Comparison of ENCODE assay signal across 10 mouse cellular contexts in genomic region chr9:63956052-63956451, GRCm38 (mm10).
A peak's percentile ranks its signal among the peaks of the same experiment; 100 is the strongest.
DNase-seq lines count a peak whose midpoint lies in the region; ATAC-seq lines count a peak whose summit lies in the region.
"Had no signal": no experiment of that assay in that cellular context is flagged by ENCODE, and none has a peak within 500 bp of the region (broad histone marks: within the 10 kb centered on the region; RNA-seq: fewer than 3 reads in every experiment).

No protein-coding gene starts in this region.

- no peak overlapping the region for H3K4me3 ChIP-seq in heart, embryonic 11.5 days (ENCODE audit: low read depth, low read length)

- peaks cover 6% of the 10 kb centered on the region for H3K36me3 ChIP-seq in heart, embryonic 11.5 days (ENCODE audit: control insufficient read depth, insufficient read depth, low read length)
- no peaks in the 10 kb centered on the region for H3K36me3 ChIP-seq in splenic B cell, adult 2 months (ENCODE audit: control insufficient read depth, insufficient read depth, low read length, poor library complexity, severe bottlenecking)

- no peak overlapping the region for H3K9ac ChIP-seq in heart, embryonic 11.5 days (ENCODE audit: low read depth, low read length)

- peak; percentile 78 to 79 for DNase-seq in adrenal gland, adult 18-20 months (ENCODE audit: low spot score in 2 of 2)
- DNase-seq in adrenal gland, postnatal 4 days (ENCODE audit: low spot score in 2 of 2), result no peak
- peak; percentile 69 for DNase-seq in Muller cell, postnatal 12 days (ENCODE audit: inconsistent ontology term)
- peak; percentile 88 for DNase-seq in embryo, embryonic 10.5 days (ENCODE audit: low spot score)
- peak; percentile 53 for DNase-seq in layer of hippocampus, adult 9-11 months
- DNase-seq in splenic B cell, adult 2 months (ENCODE audit: low read depth, low spot score), result peak; percentile 74

- no peaks in the 10 kb centered on the region for H3K27me3 ChIP-seq in heart, embryonic 11.5 days (ENCODE audit: control insufficient read depth, insufficient read depth, low read length)
- H3K27me3 ChIP-seq in splenic B cell, adult 2 months (ENCODE audit: control insufficient read depth, insufficient read depth, low read length, poor library complexity, severe bottlenecking), result no peaks in the 10 kb centered on the region
- H3K27me3 ChIP-seq: Patski had no signal

- no peaks in the 10 kb centered on the region for H3K9me3 ChIP-seq in heart, embryonic 11.5 days (replicated peaks; ENCODE audit: control insufficient read depth, low read length)

- H3K27ac ChIP-seq in heart, embryonic 11.5 days (ENCODE audit: low read depth, low read length), result peak overlapping the region; percentile 73
- H3K27ac ChIP-seq: macrophage had no signal

- ATAC-seq in heart, embryonic 11.5 days (replicated peaks; ENCODE audit: insufficient number of reproducible peaks, low FRiP score, low TSS enrichment), result no peak
- ATAC-seq in megakaryocyte-erythroid progenitor cell, adult 5-6 weeks (replicated peaks; ENCODE audit: low FRiP score, low TSS enrichment, poor library complexity, severe bottlenecking), result peak; percentile 83
- ATAC-seq: Patski had no signal

- WGBS in heart, embryonic 11.5 days (ENCODE audit: insufficient replicate concordance), result 41% methylated on average over 9 of the region's 9 CpGs

- H3K4me1 ChIP-seq in heart, embryonic 11.5 days (ENCODE audit: control insufficient read depth, insufficient read depth, low read length), result peaks cover 87% of the 10 kb centered on the region

- no peak overlapping the region for H3K4me2 ChIP-seq in heart, embryonic 11.5 days

Comparison
In these comparisons a context has a peak if more than half of its experiments do, and no peak if none do; other contexts are left out.
1. DNase-seq: peak in adrenal gland, adult 18-20 months (2 of 2), Muller cell, postnatal 12 days (single experiment), embryo, embryonic 10.5 days (single experiment), layer of hippocampus, adult 9-11 months (single experiment) and splenic B cell, adult 2 months (single experiment); none in adrenal gland, postnatal 4 days (0 of 2).